Mouse (Mus musculus): ENCODE results near the gene Gga3. TPM values are rescaled to one million over a fixed set of nuclear protein-coding genes. Genes with fewer than 3 reads are reported as not detected.
"Not testable (repeated sequence)": the region's sequence is repeated elsewhere in the genome, so short reads cannot be mapped to it uniquely, and the experiment has no call there.

Gga3 gene
- polyA plus RNA-seq (2017; shearing (Covaris generic)) = 10 to 100 TPM; 24.8 to 36.2 (median 35.0) TPM

DNA sequence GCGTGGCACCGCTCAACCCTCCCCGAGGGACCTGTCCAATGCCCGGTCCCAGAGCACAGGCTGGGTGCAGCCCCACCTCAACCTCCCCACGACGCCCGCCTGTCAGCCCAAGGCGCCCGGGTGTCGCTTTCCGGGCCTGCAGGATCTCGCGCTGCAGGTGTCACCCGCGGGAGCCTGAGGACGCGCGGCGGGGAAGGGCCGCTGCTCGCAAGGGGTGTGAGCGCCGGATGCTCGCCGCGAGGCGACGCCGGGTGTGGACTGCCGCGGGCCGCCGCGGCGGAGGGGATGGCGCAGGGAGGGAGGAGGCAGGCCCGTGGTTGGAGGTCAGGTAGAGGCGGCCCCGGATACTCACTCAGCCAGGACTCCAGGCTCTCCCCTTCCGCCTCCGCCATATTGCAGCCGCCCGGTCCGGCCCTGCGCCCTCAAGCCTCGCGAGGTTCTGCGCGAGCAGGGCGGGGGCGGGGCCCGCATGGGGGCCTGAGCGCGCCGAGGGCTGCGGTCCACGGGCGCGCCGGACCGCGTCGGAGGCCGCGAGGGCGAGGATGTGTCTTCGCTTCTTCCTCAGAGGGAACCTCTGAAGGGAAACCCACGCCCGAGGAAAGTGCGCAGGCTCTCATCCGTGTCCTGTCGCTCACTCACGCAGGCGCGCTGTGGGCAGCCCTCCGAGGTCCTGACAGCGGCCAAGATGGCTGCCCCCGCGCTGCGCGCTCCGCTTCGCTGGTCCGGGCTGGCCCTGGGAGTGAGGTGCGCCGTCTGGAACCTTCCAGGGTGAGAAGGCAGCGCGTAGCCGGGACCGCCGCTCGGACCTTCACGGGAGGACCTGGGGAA lies at the start of gene Gga3, which contains the start of gene Mrps7:
TSS of gene Gga3 (minus strand) at position 576 of the 828 bp plus-strand sequence.
TSS of gene Mrps7 (plus strand) at position 450 of the 828 bp plus-strand sequence.
- peak; percentile 91 for ATAC-seq

DNA sequence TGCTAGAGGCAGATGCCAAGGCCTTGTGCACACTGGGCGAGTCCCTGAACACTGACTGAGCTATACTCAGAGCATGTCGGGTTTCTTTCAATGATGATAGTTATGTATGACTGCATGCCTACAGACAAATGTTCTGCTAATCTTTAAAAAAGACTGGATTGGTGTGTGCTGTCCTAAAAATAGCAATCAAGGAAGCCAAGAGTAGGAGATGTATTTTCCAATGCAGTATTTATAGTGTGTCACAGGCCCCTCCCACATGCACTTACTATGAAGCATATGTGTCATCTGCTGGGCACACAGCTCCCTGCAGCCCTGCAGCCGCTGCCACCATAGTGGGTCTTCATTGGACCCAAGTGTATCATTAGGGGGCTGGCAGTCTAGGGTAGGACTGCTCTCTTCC lies 49.3 kb upstream of the Gga3 start:
- no peak for ATAC-seq

DNA sequence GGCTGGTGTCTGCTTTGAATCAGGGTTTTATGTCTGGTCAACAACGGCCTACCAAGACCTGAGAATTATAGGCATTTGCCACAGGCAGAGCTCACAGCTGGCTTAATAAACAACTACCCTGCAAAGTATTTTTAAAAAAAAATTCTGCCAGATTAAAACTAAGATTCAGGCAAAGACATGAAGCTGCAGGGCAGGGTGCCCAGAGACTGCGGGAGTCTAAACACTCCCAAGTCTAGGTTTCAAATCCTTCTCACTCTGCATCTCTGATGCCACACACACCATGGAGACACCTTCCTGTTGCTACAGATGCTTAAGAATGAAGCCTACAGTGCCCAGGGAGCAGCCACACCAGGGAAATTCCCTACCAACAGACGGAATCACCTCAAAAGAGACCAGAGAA lies 47.8 kb upstream of the Gga3 start:
- ATAC-seq = no peak

DNA sequence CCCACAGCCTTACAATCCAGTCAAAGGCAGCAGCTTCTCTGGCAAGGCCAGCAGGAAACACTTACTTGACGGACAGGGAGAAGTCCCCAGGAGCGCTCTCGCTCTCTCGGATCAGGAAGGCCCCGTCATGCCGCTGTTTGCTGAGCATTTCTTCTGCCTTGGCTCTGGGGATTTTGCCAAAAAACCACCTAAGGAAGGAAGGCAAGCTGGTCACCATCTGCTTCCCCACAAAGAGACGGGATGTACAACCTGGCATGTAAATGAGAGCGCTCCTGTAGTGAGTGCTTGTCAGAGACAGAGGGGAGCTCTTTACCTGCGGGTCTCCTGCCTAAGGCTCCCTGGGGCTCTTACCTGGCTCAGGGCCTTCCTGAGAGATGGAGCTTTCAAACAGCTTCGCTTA lies 45.9 kb upstream of the Gga3 start:
- ATAC-seq = no peak

DNA sequence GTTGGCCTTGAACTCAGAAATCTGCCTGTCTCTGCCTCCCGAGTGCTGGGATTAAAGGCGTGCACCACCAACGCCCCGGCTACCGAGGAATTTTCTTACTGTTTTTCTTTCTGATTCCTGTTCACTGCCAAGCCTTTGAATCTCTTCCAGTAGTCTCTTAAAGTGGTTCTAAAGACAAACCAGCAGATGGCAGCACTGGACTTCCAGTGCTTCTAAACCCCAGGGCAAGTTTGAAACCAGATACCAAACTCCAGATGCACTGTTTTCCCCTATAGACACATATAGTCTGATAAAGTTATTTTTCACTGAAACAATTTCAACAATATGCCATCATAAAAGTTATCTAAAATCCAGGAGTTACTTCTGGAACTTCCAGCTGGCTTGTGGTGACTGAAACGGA lies 43.6 kb upstream of the Gga3 start:
- no peak for ATAC-seq

DNA sequence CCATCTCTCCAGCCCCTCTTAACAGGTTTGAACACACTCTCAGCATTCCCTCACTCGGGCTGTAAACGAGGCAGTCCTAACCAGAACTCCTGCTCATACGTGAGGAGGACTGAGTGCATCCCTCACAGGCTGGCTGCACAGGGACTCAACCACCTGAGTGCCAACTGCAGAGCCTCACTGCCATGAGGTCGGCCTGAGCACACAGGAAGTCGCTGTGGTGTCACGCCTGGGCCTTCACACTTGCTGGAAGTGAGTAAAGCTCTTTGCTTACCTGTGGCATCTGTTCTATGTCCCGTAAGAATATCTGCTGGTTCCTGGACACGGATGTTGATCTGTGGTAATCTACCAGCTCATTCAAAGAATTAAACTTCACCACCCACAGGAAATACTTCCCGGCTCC lies 42.6 kb upstream of the Gga3 start:
- ATAC-seq = peak; percentile 56

DNA sequence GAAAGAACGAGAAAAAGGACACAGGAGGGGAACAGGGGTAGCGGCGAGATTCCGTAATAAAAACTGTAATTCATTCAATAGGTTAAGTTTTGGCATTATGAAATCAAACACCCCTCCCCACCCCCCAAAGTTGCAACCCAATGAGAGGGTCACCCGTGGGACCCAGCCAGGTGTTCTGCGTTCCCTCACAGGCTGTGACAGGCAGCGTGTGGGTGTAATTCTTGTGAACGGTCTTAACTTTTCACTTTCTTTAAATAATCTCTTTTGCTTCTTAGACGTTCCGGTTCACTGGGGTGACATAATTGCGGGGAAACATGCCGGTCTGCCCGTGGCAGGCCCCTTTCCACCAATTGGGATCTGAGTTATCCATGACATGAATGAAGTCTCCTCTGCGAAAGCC lies 41.6 kb upstream of the Gga3 start:
- ATAC-seq = not testable (repeated sequence)

DNA sequence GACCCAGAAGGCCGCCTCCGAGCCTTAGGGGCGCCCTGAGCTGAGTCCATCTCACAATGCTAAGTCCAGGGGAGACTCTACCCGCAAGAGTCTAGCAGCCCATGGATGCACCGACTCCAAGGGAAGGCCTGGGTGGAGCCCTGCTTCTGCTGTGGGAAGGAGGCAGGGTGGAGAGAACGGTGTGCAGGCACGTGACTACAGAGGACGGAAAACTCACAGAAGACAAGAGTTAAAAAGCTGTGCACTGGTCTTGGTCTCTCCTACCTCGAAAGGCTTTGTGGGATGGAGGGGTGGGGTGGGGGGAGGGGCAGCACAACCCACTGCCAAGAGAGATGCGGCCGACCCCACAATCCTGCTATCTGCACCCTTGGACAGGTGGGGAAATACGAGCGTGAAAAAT lies 40.5 kb upstream of the Gga3 start:
- no peak for ATAC-seq

DNA sequence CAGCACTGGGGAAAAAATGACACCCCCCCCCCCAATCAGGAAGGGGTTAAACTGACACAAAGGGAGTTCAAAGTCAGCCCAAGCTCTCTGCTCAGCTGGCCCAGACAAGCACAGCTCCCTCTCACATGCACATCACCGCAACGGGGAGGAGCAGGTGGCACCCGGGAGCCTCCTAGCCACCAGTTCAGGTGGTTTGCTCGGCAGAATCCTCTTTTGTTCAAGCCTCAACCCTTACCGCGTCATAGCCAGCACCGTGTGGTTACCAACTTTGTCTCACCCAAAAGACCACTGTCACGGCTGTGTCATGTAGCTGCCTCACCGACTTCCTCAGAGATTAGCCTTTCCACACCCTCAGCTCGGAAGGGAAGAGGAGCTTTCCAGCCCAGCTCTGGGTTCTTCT lies 39.4 kb upstream of the Gga3 start:
- ATAC-seq = no peak

DNA sequence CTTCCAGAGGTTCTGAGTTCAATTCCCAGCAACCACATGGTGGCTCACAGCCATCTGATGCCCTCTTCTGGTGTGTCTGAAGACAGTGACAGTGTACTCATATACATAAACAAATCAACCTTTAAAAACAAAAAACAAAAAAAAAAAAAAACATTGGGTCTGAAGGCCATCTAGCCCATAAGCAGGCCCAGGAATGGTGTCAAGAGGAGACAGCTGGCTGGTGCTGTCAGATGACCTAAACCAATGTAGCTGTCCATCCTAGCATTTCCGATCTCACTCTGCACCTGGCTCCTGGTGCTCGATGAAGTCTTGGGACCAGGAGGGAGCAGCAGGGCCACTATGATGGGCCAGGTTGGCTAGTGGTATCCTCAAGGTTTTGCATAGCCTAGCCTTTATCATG lies 38.9 kb upstream of the Gga3 start:
- ATAC-seq = no peak

DNA sequence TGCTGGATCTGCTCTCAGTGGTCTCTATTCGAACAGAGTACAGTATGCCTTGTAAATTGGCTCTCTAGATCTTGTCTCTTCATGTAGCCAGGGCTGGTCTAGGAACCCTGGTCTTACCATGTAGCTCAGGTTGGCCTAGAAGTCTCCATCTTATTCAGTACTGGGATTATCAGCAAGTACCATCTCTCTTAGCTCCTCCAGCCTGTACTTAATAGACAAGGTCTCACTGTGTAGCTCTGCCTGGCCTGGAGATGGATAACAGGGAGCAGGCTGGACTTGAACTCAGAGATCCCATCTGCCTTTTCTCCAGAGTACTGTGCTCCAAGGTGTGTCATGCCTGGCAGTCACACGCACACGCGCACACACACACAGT lies 37.8 kb upstream of the Gga3 start:
- ATAC-seq = no peak

DNA sequence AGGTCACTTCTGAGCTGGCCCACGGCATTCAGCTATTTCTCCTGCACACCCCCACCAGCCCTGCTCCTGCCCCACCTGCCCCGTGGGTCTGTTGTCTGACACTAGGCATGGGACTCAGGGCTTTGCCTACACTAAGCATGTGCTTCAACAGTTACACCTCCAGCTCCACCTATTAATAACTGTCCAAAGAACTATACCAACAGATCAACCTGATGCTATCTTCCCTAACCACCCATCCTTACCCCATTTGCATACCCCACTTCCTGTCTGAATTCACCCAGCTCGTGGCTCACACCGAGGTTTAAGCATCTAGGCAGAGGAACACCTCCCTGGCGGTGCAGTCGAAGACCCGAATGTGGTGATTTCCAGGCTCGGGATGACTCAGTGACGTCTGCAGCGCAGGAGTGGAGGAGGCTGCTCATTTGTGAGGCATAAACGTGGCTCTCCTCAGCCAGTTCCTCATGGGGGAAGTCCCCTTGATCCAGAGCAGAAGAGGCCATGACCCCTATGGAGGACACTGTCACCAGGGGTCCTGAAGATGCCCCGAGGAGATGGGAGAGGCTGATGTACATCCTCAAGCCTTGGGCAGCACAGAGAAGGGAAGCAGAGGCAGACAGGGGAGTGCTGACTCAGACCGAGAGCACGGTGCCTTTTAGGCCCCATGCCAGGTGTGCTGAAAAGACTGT lies 37.3 kb upstream of the Gga3 start:
- peak; percentile 92 for ATAC-seq

DNA sequence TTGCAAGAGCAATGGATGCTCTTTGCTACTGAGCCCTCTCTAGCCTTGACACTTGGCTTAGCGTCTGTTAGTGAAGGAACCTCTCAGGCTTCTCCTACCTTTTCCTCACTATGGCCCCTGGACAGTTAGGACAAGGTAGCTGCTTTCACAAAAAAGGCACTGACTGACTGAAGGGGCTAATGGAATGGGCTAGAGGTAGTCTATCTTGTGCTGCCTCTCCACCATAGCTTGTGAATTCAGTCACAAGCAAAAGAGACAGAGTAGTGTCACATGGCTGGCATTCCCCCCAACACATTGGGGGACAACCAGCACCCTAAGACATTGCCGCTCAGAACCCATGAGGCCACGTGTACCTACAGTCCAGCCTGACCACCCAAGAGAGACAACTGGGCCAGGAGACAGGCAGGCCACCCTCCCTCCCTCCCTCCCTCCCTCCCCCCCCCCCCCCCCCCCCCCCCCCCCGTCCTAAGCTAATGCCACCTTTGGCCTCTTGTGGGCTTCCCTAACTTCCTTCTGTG lies 36.5 kb upstream of the Gga3 start:
- no peak for ATAC-seq

DNA sequence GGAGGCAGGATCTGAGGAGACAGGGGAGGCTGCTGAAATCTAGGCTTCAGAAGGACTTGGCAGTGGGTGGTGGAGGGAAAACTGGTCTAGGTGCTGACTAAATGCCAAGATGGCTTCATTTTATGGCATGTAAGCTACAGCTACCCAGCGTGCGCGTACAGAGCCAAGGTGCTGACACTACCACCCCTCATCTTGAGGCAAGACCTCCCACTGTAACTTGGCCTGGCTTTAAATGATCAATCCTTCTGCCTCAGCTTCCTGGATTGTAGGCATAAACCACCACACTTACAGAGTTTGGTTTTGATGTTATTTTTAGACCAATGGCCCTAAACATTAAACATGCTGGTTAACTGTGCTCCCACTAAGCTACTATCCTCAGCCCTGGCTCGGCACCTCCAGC lies 35.7 kb upstream of the Gga3 start:
- ATAC-seq = no peak

DNA sequence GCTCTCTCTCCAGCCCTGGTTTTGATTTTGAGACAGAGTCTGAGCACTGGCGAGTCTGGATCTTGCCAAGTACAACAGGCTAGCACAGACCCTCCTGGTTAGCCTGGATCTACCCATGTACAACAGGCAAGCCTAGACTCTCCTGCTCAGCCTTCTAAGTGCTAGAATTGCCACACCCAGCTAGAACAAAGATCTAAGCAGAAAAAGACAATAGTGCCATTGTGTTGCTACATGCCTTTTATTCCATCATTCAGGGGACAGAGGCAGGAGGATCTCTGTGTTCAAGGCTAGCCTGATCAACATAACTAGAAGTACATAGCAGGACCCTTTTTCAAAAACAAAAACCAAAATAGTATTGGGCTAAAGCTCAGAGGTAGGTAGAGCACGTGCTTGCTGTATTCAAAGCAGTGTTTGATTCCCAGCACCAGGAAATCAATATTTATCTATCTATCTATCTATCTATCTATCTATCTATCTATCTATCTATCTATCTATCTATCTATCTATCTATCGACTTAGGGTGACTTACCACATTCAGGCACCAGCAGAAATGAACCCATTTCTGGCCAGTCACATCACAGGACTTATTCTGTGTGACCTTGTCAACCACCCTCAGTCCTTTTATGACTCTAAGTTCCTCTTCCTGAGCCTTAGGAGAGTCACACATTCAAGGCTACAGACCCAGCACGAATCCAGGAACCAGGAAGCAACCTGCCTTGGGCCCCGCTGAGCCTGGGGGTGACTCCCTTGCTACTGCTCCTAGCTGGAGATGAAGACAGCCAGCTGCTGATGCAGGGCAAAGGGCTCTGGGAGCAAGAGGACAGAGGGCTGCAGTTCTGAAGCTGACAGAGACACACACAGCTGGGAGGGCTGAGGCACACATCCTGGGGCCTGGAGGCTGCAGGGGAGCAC lies 34.9 kb upstream of the Gga3 start:
- ATAC-seq = no peak

DNA sequence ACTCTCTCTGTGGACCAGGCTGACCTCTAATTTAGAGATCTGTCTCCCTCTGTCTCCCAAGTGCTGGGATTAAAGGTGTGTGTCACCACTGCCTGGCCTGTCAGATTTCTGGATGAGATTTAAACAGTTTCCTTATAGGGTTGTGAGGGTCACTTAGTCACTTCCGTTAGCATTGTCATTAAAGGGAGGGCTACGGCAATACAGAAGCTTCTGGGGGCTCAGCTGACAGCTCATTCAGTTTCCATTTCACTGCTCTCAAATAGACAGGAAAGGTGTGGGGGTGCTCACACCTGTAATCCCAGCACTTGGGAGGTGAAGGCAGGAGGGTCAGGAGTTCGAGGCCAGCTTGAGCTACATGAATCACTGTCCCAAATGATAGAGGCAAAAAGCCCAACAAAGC lies 33.1 kb upstream of the Gga3 start:
- ATAC-seq = no peak

DNA sequence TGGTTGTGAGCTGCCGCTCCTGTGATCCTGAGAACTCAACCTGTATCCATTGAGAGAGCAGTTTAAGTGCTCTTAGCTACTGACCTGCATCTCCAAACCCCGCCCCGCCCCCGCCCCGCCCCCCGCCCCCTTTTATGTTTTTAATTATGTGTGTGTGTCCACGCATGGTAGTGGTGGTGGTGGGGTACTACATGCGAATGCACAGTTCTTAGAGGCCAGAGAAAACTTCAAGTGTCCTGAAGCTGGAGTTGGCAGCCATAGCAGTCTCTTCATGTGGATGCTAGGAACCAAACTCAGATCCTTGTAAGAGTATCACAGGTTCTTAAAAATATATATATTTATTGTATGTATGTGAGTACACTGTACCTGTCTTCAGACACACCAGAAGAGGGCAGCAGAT lies 31.6 kb upstream of the Gga3 start:
- ATAC-seq = no peak

DNA sequence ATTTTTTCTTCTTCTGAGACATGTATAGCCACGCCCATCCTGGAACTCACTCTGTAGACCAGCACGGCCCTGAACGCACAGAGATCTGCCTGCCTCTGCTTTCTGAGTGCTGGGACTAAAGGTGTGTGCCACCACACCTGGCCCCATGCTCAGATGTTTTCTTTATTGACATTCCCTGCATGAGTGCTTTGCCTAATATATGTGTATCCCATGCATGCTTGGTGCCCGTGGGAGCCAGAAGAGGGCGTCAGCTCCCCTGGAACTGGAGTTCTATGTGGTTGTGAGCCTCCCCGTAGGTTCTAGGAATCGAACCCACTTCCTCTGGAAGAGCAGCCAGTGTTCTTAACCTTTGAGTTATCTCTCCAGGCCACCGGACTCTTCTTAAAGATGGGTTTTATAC lies 31.2 kb upstream of the Gga3 start:
- ATAC-seq = no peak

DNA sequence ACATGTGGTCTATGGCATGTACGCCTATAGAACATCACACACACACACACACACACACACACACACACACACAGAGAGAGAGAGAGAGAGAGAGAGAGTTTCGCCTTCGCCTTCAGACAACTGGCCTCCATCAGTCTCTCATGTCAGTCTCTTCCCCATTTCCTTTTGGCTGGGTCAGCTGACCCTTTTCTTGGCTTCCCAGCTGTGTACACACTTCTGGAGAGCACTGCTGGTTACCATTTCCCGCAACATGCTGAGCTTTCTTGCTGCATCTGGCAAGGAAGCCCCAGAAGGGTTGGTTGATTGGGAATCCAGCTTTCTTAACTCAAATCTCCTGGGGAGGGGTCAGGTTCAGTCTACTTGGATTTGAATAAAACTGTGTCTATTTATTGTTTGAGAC lies 30.3 kb upstream of the Gga3 start:
- ATAC-seq = no peak

DNA sequence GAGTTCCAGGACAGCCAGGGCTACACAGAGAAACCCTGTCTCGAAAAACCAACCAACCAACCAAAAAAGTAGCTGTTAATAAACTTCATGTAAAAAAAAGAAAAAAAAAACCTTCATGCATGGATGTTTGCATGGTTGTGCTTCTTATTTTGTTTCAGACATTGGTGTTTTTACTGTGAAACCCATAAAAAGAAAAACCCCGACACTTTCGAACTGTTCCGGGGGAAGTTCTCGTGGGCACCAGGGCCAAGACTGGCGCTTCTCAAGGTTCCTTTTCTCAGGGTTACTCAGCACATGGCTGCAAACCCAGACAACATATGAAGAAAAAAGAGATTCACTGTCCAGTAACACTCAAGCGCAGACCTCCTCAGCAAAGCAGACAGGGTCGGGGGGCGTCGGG lies 29.0 kb upstream of the Gga3 start:
- no peak for ATAC-seq

DNA sequence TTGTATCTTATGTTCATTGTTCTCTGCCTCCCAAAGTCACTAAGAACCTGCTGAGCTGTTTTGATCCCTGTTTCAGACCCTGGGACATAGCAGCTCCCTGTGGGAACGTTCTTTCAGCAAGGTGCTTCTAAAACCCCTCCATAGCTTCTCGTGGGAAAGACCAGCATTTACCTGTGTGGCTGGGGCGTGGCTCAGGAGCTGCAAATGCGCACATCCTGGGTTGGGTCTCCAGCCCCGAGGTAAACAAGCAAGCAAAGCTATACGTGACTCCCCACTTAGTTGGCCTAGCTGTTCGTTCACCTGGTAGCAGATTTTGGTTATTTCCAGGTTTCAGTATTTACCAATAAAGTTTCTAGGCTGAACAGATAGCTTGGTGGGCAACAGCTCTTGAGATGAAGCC lies 28.4 kb upstream of the Gga3 start:
- ATAC-seq = no peak

DNA sequence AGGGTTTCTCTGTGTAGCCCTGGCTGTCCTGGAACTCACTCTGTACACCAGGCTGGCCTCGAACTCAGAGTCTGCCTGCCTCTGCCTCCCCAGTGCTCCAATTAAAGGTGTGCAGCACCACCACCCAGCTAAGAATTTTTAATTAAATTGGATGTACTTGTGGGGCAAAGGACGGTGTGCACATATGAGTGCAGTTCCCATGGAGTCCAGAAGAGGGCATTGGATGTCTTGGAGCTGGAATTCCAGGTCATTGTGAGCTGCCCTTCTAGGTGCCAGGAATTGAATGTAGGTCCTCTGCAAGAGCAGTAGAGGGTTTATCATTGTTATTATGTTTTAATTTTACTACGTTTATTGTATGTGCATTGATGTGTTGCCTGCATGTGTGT lies 27.6 kb upstream of the Gga3 start:
- ATAC-seq = no peak

Data from inflammation-experienced regulatory T-cells, adult 6 months (primary cell).